Mouse (Mus musculus): ENCODE measurements around the gene Tex101. TPM values are rescaled to one million over a fixed set of nuclear protein-coding genes. Genes with fewer than 3 reads are reported as not detected.
A peak's percentile ranks its signal among the peaks of the same experiment; 100 is the strongest.
"Not testable (repeated sequence)": the region's sequence is repeated elsewhere in the genome, so short reads cannot be mapped to it uniquely, and the experiment has no call there.

Gene Tex101
- total RNA-seq, 4 experiments from 2014 or later: not detected

GRCm38 (mm10) chr7:24636264-24636663 lies 40.2 kb downstream of the Tex101 start, which contains the start of gene Lypd3:
TSS of gene Lypd3 (plus strand) at chr7:24636550.
- DNase-seq (ENCODE audit: low spot score): no peak

GRCm38 (mm10) chr7:24630116-24630880 lies 46.2 kb downstream of the Tex101 start:
- DNase-seq (ENCODE audit: low spot score): no peak

- no peak for DNase-seq (ENCODE audit: low spot score)
Observed at GRCm38 (mm10) chr7:24629672-24630071, 46.8 kb downstream of the Tex101 start.

DNA sequence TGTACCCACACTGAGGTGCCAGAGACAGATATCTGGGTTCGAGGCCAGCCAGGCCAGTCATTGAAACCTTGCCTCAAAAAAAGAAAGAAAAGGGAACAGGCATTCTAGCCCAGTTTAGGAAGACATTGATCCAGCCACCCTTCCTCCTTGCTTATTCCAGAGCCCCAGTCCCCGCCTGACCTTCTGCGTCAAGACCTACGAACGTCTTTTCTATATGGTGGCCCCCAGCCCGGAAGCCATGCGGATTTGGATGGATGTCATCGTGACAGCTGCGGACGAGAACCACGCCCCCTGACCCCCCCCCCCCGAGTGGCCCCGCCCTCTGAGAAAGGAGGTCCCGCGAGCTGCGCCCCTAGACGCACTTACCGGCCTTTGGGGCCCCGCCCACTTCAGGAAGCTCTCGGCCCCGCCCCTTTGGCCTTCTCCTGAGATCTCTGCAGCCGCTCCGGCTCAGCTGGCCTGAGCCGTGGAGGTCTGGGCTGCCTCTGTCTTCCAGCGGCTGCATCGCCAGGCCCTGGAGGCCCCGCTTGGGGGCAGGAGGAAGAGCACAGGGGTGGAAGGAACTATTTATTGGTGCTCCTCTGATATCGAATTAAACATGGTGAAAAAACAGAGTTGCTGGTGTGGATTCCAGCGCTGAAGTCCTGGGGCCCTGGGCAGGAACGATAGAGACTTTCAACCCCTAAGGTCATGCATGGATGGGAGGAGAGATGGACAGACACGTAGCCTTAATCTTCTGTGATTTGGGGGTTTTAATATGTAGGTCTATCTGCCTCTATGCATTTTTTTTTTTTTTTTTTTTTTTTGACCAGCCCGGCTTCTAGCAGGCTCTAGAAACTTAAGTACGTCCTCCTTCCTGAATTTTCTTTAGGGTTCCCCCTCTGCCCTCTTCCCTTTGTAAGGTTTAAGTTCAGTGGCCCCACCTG lies 47.5 kb downstream of the Tex101 start:
- DNase-seq (ENCODE audit: low spot score): peak; percentile 77

DNA sequence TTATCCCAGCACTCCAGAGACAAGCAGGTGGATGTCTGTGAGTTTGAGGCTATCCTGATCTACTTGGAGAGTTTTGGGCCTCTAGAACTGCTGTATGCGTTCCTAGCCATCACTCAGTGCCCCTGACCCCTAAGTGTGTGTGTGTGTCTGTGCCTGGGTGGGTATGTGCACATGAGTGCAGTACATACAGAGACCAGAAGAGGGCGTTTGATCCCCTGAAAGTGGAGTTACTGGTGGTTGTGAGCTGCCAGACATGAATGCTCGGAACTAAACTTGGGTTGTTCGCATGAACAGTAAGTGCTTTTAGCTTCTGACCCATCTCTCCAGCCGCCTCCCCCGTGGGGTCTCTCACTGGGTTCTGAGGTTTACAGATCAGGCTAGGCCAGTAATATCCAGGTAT lies 53.5 kb downstream of the Tex101 start:
- no peak for DNase-seq (ENCODE audit: low spot score)

DNA sequence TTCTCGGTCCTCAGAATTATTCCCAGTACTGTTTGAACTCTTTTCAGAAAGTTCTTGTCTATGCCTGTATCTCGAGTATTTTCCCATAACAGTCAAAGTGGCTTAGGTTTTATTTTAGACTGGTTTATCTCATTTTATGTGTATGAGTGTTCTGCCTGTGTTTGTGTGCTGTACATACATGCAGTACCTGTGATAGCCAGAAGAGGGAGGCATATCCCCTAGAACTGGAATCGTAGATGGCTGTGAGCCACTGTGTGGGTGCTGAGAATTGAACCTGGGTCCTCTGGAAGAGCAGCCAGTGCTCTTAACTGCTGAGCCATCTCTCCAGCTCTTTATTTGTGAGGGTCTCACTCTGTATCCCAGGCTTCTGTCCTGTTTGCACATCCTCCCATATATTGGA lies 55.3 kb downstream of the Tex101 start:
- no peak for DNase-seq (ENCODE audit: low spot score)

- no peak for DNase-seq (ENCODE audit: low spot score)
Observed at GRCm38 (mm10) chr7:24619671-24620397, 56.6 kb downstream of the Tex101 start.

DNA sequence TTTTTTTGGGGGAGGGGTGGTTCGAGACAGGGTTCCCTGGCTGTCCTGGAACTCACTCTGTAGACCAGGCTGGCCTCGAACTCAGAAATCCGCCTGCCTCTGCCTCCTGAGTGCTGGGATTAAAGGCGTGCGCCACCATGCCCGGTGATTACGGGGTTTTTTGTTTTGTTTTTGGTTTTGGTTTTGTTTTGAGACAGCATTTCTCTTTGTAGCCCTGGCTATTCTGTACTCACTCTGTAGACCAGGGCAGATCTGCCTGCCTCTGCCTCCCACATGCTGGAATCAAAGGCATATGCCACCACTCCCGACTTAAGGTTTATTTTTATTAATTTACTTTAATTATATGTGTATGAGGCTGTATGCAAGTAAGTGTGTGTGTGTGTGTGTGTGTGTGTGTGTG lies 58.1 kb downstream of the Tex101 start:
- not testable (repeated sequence) for DNase-seq (ENCODE audit: low spot score)

Other genes starting within 250 kb of the Tex101 start
- gene Irgc1, start 224.4 kb downstream of the Tex101 start, total RNA-seq (2022): under 1 TPM in 1 of 4 experiments, not detected in 3; 0.32 TPM
- 1 to 10 TPM; 1.7 to 9.2 (median 2.6) TPM for gene Plaur, start 214.2 kb downstream of the Tex101 start, total RNA-seq (2022)
- gene Cadm4, start 194.7 kb downstream of the Tex101 start, total RNA-seq (2022): 10 to 100 TPM; 16.6 to 22.0 (median 18.7) TPM
- gene Zfp428, start 169.7 kb downstream of the Tex101 start, total RNA-seq (2022): 10 to 100 TPM; 15.1 to 17.1 (median 15.6) TPM
- not detected for gene AC161166.1, start 164.2 kb downstream of the Tex101 start, total RNA-seq (2022)
- 10 to 100 TPM; 16.2 to 20.0 (median 18.2) TPM for gene Irgq, start 146.0 kb downstream of the Tex101 start, total RNA-seq (2022)
- gene Pinlyp, start 130.6 kb downstream of the Tex101 start, total RNA-seq (2022): not detected
- 10 to 100 TPM; 19.7 to 30.8 (median 27.1) TPM for gene Xrcc1, start 130.4 kb downstream of the Tex101 start, total RNA-seq (2022)
- gene Ethe1, start 89.1 kb downstream of the Tex101 start, total RNA-seq (2022): 10 to 100 TPM; 66.1 to 75.2 (median 70.0) TPM
- gene Zfp575, start 89.0 kb downstream of the Tex101 start, total RNA-seq (2022): under 1 TPM in 1 of 4 experiments, not detected in 3; 0.09 TPM
- under 1 TPM; 0.35 to 0.83 (median 0.39) TPM for gene Phldb3, start 65.9 kb downstream of the Tex101 start, total RNA-seq (2022)
- gene Lypd3, start 40.1 kb downstream of the Tex101 start, total RNA-seq (2022): not detected
- not detected for gene BC049730, start 32.6 kb upstream of the Tex101 start, total RNA-seq (2022)
- not detected for gene Gm4763, start 50.2 kb upstream of the Tex101 start, total RNA-seq (2022)
- gene Cd177, start 83.6 kb upstream of the Tex101 start, total RNA-seq (2022): 1 to 10 TPM in 1 of 4 experiments, not detected in 3; 1.6 TPM
- gene Ceacam10, start 100.5 kb upstream of the Tex101 start, total RNA-seq (2022): not detected
- gene Gm9844, start 185.5 kb upstream of the Tex101 start, total RNA-seq (2022): not detected
- not detected for gene Lypd4, start 193.3 kb upstream of the Tex101 start, total RNA-seq (2022)
- not detected for gene Dmrtc2, start 193.4 kb upstream of the Tex101 start, total RNA-seq (2022)
- 100 to 1,000 TPM; 468 to 567 (median 530) TPM for gene Rps19, start 207.7 kb upstream of the Tex101 start, total RNA-seq (2022)
- 1 to 10 TPM in 1 of 4 experiments, under 1 TPM in 3; 0.35 to 2.1 (median 0.66) TPM for gene Cd79a, start 220.7 kb upstream of the Tex101 start, total RNA-seq (2022)
- 10 to 100 TPM; 31.8 to 45.5 (median 43.8) TPM for gene Arhgef1, start 226.2 kb upstream of the Tex101 start, total RNA-seq (2022)